Mouse (Mus musculus): ENCODE data around the gene Cldn14. TPM values are rescaled to one million over a fixed set of nuclear protein-coding genes. Genes with fewer than 3 reads are reported as not detected.
A peak's percentile ranks its signal among the peaks of the same experiment; 100 is the strongest.

Cldn14 gene
- polyA plus RNA-seq, 1 experiment from 2014 or later = not detected

DNA sequence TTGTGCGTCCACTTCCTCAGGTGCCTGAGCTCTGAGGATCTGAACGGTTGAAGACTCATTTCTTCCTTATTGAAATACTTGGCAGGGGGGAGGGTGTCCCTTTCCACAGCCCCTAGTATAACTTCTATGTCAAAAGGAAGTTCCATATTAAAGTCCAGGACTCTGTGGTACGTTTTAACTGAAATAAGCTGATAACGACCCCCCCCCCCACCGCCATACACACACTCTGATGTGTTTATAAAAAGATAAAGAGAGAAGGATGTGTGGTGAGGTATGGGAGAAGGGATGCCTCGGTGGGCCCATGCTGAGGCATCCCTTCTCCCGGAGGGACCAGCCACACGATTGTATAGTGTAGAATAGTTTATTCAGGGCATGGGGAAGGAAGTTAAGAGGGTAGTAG lies 34.4 kb downstream of the Cldn14 start:
- Histone ChIP-seq H3K4me2 (replicated peaks) (no peak overlapping the region), H3K27me3 (0 out of 2 replicates have a peak, but pooled peaks cover 3% of the 10 kb centered on the region), H3K36me3 (no peaks in the 10 kb centered on the region), H3K9ac (replicated peaks) (no peak overlapping the region), H3K9me3 (no peaks in the 10 kb centered on the region), H3K4me3 (no peak overlapping the region), H3K4me1 (0 out of 2 replicates have a peak, but pooled peaks cover 6% of the 10 kb centered on the region), H3K27ac (replicated peaks) (no peak overlapping the region)
- ATAC-seq (ENCODE audit: low FRiP score, low read depth) = no peak
- 75% methylated on average over 8 of the region's 8 CpGs for WGBS

DNA sequence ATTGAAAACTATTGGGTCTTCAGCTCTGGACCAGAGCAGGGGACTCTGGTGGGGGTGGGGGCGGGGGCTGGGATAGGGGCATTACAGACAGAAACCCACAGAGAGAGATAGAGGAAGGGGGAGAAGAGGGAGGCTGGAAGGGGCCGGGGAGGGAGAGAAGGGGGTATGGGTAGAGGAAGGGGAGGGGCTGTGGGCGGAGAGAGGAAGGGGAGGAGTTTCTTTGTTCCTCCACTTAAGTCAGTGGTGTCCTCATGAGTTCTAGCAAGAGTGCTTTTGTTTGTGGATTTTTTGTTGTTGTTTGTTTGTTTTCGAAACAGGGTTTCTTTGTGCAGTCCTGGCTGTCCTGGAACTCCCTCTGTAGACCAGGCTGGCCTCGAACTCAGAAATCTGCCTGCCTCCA lies 35.1 kb downstream of the Cldn14 start:
- ATAC-seq (ENCODE audit: low FRiP score, low read depth) = no peak
- Histone ChIP-seq H3K27ac (replicated peaks) (no peak overlapping the region), H3K4me2 (replicated peaks) (peak overlapping the region; percentile 44), H3K9me3 (no peaks in the 10 kb centered on the region), H3K4me3 (peak overlapping the region; percentile 23), H3K9ac (replicated peaks) (no peak overlapping the region), H3K36me3 (no peaks in the 10 kb centered on the region), H3K27me3 (0 out of 2 replicates have a peak, but pooled peaks cover 3% of the 10 kb centered on the region), H3K4me1 (0 out of 2 replicates have a peak, but pooled peaks cover 6% of the 10 kb centered on the region)
- 54% methylated on average over 4 of the region's 5 CpGs for WGBS

DNA sequence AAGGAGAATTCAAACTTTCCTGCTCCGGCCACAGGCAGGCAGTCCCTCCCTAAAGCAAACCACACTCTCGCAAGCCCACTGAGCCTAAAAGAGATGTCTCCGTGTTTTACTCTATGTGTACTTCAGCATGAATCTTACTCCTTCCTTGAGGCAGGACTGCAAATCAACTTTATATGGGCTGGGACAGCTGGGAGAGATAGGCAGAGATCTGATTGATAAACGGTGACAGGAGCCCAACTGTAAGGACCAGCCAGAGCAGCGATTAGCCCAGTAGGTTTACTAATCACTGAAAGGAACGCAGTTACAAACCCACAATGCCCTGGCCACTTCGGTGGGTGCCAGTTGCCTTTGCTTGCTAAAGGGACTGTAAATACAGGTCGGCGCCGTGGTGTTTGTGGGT lies 35.5 kb downstream of the Cldn14 start:
- WGBS = 40% methylated on average over 10 of the region's 10 CpGs
- H3K4me1 ChIP-seq = 0 out of 2 replicates have a peak, but pooled peaks cover 6% of the 10 kb centered on the region
- peak overlapping the region; percentile 23 for H3K4me3 ChIP-seq
- ATAC-seq (ENCODE audit: low FRiP score, low read depth) = no peak
- H3K27ac ChIP-seq (replicated peaks) = no peak overlapping the region
- H3K27me3 ChIP-seq = 0 out of 2 replicates have a peak, but pooled peaks cover 3% of the 10 kb centered on the region
- H3K36me3 ChIP-seq = no peaks in the 10 kb centered on the region
- no peaks in the 10 kb centered on the region for H3K9me3 ChIP-seq
- peak overlapping the region; percentile 44 for H3K4me2 ChIP-seq (replicated peaks)
- H3K9ac ChIP-seq (replicated peaks) = 0 out of 2 replicates have a peak overlapping the region, but pooled peaks have one; percentile 2

DNA sequence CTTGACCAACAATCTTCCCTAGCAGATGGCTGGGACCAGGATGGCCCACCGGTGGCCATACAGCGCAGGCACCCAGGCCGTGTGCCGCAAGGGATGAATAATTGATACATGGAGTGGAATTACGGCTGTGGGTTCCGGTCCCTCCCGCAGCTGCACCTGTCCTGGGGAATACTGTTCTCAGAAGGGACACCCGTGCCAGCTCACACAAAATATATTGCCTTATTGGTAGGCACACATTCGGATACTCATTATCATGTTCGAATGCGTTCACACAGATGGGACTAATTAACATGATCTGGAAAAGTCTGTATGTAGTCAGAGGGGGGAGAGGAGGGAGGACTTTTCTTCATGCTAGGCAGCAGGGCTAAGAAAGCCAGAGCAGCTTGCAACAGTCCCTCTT lies 37.6 kb downstream of the Cldn14 start:
- Histone ChIP-seq H3K9ac (replicated peaks) (0 out of 2 replicates have a peak overlapping the region, but pooled peaks have one; percentile 6), H3K9me3 (no peaks in the 10 kb centered on the region), H3K36me3 (no peaks in the 10 kb centered on the region), H3K4me3 (no peak overlapping the region), H3K4me1 (0 out of 2 replicates have a peak, but pooled peaks cover 6% of the 10 kb centered on the region), H3K4me2 (replicated peaks) (no peak overlapping the region), H3K27me3 (0 out of 2 replicates have a peak, but pooled peaks cover 8% of the 10 kb centered on the region), H3K27ac (replicated peaks) (no peak overlapping the region)
- no peak for ATAC-seq (ENCODE audit: low FRiP score, low read depth)
- WGBS = 85% methylated on average over 11 of the region's 11 CpGs

DNA sequence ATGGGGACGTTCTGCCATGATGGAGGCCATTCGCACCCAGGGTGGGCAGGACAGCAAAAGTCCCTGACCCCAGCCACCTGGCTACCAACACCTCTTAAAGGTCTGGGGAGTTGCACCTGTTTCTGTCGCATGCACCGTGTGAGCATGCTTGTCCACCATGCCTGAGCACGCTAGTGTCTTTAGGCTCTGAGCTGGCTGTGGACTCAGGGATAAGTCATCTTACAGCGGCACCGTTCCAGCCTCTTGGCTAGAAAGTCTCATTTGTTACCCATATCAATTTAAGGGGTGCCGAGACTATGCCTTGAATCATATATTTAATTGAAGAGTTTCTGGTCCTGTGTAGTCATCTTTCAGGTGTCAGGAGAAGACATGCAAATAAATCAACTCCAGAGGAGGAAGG lies 40.7 kb downstream of the Cldn14 start:
- 94% methylated on average over 8 of the region's 8 CpGs for WGBS
- Histone ChIP-seq H3K4me3 (no peak overlapping the region), H3K27ac (replicated peaks) (no peak overlapping the region), H3K36me3 (no peaks in the 10 kb centered on the region), H3K4me1 (no peaks in the 10 kb centered on the region), H3K27me3 (0 out of 2 replicates have a peak, but pooled peaks cover 8% of the 10 kb centered on the region), H3K9me3 (no peaks in the 10 kb centered on the region), H3K9ac (replicated peaks) (no peak overlapping the region), H3K4me2 (replicated peaks) (no peak overlapping the region)
- ATAC-seq (ENCODE audit: low FRiP score, low read depth) = no peak

DNA sequence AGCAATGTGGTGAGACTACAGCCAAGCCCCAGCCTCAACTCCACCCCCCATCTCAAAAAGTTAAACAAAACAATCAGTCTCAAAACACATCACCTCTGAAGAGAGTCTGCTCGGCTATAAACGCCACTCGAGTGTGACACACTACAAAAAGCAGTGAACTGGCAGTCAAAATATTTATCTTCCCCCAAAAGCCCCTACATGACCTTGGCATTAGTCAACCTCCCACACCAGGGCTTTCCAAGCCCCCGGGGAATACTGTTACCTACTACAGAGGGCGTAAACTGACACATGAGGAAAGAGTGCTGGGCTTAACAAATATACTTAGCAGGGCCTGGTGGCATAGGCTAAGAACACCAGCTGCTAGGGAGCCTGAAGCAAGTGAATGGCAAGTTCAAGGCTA lies 46.4 kb downstream of the Cldn14 start:
- ATAC-seq (ENCODE audit: low FRiP score, low read depth) = no peak
- 80% methylated on average over 5 of the region's 5 CpGs for WGBS

DNA sequence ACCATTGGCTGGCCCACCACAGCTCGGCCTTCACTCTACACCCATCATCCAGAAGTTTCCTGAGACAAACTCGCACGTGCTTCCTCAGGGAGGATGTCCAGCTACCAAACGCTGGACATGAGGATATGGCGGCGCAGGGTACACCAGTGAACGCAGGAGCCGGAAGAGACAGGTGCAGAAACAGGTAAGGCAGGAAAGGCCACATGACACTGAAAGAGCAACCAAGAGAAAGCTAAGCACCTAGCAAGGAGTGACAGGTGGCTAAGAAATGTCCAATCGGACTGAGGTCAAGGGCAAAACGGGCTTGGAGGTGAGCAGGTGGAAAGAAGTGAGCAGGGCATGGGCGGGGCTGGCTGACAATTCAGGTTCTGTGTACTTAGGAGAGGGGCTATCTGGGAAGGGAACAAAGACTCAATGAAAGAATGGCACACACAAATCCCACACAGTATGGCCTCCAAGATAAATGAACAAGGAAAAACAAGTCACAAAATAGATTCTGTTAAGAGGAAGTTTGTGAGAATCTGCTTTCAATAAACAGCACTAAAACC lies 47.5 kb downstream of the Cldn14 start:
- H3K4me2 ChIP-seq (replicated peaks) = no peak overlapping the region
- no peak for ATAC-seq (ENCODE audit: low FRiP score, low read depth)
- H3K9me3 ChIP-seq = no peaks in the 10 kb centered on the region
- WGBS = 91% methylated on average over 11 of the region's 11 CpGs
- no peaks in the 10 kb centered on the region for H3K36me3 ChIP-seq
- no peak overlapping the region for H3K4me3 ChIP-seq
- no peaks in the 10 kb centered on the region for H3K27me3 ChIP-seq
- no peak overlapping the region for H3K9ac ChIP-seq (replicated peaks)
- no peak overlapping the region for H3K27ac ChIP-seq (replicated peaks)
- no peaks in the 10 kb centered on the region for H3K4me1 ChIP-seq

More for the DNA sequence above, 46.4 kb downstream of the Cldn14 start:
- Histone ChIP-seq H3K4me3 (no peak overlapping the region), H3K9ac (replicated peaks) (no peak overlapping the region), H3K4me1 (no peaks in the 10 kb centered on the region), H3K27me3 (0 out of 2 replicates have a peak, but pooled peaks cover 4% of the 10 kb centered on the region), H3K27ac (replicated peaks) (no peak overlapping the region), H3K9me3 (no peaks in the 10 kb centered on the region), H3K36me3 (no peaks in the 10 kb centered on the region), H3K4me2 (replicated peaks) (no peak overlapping the region)

DNA sequence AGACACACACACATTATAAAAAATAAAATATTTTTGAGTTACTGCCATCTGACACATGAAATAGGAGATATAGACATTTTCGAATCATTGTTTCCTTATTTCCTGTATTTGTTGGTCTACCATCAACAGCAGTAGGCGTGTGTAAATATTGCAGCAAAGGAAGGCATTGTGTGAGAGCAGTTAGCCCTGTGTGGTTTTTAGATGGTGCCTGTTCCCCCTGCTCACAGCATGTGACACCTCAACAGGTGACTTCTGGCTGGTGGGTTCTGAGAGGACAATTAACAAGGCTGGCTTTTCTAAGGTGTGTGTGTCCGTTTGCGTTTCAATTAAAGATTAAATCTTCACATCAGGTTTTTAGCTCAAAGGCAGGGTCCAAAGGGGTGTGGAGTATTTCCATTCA lies 48.1 kb downstream of the Cldn14 start:
- Histone ChIP-seq H3K4me2 (replicated peaks) (no peak overlapping the region), H3K9me3 (no peaks in the 10 kb centered on the region), H3K4me1 (no peaks in the 10 kb centered on the region), H3K27me3 (no peaks in the 10 kb centered on the region), H3K9ac (replicated peaks) (no peak overlapping the region), H3K4me3 (no peak overlapping the region), H3K36me3 (no peaks in the 10 kb centered on the region), H3K27ac (replicated peaks) (no peak overlapping the region)
- no peak for ATAC-seq (ENCODE audit: low FRiP score, low read depth)
- WGBS = 87% methylated on average over 4 of the region's 4 CpGs

DNA sequence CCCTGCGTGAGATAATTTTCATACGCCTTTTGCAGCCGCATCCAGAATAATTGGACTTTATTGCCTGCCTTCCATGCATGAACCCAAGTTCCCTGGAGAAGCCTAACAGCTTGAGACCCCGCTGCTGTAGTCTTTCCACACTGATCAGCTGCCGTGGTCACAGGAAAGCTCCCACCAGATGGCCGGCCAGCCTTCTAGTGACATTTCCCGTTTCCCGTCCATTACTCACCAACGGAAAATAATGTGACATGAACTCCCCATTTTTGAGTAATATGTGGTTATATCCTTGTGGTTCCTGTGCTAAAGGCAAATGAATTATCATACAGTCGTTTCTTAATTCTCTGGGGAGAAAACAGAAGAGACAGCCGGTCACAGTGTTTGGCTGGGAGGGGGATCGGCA lies 51.2 kb downstream of the Cldn14 start:
- no peaks in the 10 kb centered on the region for H3K4me1 ChIP-seq
- H3K27ac ChIP-seq (replicated peaks) = no peak overlapping the region
- H3K4me2 ChIP-seq (replicated peaks) = no peak overlapping the region
- H3K9me3 ChIP-seq = no peaks in the 10 kb centered on the region
- WGBS = 83% methylated on average over 12 of the region's 12 CpGs
- no peak for ATAC-seq (ENCODE audit: low FRiP score, low read depth)
- H3K4me3 ChIP-seq = no peak overlapping the region
- no peak overlapping the region for H3K9ac ChIP-seq (replicated peaks)
- H3K36me3 ChIP-seq = no peaks in the 10 kb centered on the region
- H3K27me3 ChIP-seq = no peaks in the 10 kb centered on the region

DNA sequence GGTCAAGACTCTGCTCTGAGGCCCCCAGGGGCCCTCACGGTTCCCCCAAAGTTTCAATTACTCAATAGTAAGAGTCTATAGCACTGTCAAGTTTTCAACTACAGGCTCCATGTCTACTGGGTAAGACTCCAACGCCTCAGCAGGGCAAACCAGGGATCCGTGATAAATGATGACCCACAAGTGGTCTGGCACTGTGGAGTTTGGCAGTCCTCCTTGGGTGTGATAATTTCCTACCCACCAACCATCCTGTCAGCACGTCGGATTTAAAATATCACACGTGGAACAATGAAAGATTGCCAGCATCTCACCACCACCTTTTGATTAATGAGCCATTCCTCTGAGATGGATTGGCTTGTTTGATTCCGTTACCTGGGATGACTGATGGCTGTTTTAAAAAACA lies 51.7 kb downstream of the Cldn14 start:
- ATAC-seq (ENCODE audit: low FRiP score, low read depth) = no peak
- H3K4me2 ChIP-seq (replicated peaks) = no peak overlapping the region
- WGBS = 79% methylated on average over 7 of the region's 7 CpGs

DNA sequence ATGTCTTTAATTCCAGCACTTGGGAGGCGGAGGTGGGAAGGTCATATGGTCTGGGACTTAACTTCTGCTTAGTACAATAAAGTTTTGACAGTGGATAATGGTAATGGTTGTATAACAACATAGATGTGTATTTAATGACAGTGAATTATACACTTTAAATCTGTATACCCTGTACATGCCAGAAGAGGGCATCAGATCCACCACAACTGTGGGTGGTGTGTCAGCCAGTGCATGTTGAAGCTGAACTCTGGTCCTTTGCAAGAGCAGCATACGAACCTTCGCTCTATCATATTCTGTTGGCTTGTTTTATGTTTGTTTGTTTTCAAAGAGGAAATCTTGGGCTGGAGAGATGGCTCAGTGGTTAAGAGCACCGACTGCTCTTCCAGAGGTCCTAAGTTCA lies 61.2 kb downstream of the Cldn14 start:
- H3K4me3 ChIP-seq = no peak overlapping the region
- no peaks in the 10 kb centered on the region for H3K4me1 ChIP-seq
- H3K9me3 ChIP-seq = no peaks in the 10 kb centered on the region
- no peaks in the 10 kb centered on the region; the same call in none of the 2 replicates for H3K27me3 ChIP-seq
- H3K27ac ChIP-seq (replicated peaks) = no peak overlapping the region
- 92% methylated on average over 4 of the region's 4 CpGs for WGBS
- ATAC-seq (ENCODE audit: low FRiP score, low read depth) = no peak
- H3K4me2 ChIP-seq (replicated peaks) = no peak overlapping the region
- H3K36me3 ChIP-seq = no peaks in the 10 kb centered on the region
- H3K9ac ChIP-seq (replicated peaks) = no peak overlapping the region

More for the DNA sequence above, 51.7 kb downstream of the Cldn14 start:
- Histone ChIP-seq H3K9ac (replicated peaks) (no peak overlapping the region), H3K9me3 (no peaks in the 10 kb centered on the region), H3K27ac (replicated peaks) (no peak overlapping the region), H3K4me3 (no peak overlapping the region), H3K27me3 (no peaks in the 10 kb centered on the region), H3K36me3 (no peaks in the 10 kb centered on the region), H3K4me1 (no peaks in the 10 kb centered on the region)

DNA sequence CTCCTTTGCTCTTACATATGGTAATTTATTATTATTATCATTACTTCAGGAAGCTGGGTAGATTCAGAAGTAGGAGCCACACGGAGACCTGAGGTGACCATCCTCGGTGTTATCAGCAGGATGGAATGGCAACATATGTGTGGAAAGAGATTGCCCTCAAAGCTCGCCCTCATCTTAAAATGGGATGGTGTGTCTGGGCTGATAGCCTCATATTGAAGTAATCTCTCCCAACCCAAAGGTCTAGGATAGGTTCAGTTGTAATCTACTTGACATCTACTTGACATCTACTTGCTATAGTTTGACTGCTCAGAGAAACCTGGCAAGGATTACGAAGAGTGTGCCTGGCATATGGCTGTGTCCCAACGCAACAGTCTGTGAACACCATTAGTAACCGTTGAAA lies 64.3 kb downstream of the Cldn14 start:
- Histone ChIP-seq H3K4me2 (replicated peaks) (no peak overlapping the region), H3K27me3 (peaks cover 8% of the 10 kb centered on the region), H3K27ac (replicated peaks) (no peak overlapping the region), H3K9ac (replicated peaks) (no peak overlapping the region), H3K4me1 (no peaks in the 10 kb centered on the region), H3K4me3 (no peak overlapping the region), H3K36me3 (no peaks in the 10 kb centered on the region), H3K9me3 (no peaks in the 10 kb centered on the region)
- WGBS = 87% methylated on average over 6 of the region's 6 CpGs
- ATAC-seq (ENCODE audit: low FRiP score, low read depth) = no peak
